Mouse (Mus musculus) right cerebral cortex, postnatal 14 days (tissue): Measurements from ENCODE around the gene Slain2.
"Not testable (repeated sequence)": the region's sequence is repeated elsewhere in the genome, so short reads cannot be mapped to it uniquely, and the experiment has no call there.

ENCODE experiments used
- DNase-seq: peaks from one replicate; pipeline ENCODE4 v3.0.0; 2022

Slain2 gene

GRCm38 (mm10) chr5:72901866-72902265 lies 12.2 kb upstream of the Slain2 start:
- no peak for DNase-seq

GRCm38 (mm10) chr5:72902312-72902711 lies 11.8 kb upstream of the Slain2 start:
- no peak for DNase-seq

GRCm38 (mm10) chr5:72902876-72903516 lies 11.1 kb upstream of the Slain2 start:
- no peak for DNase-seq

- no peak for DNase-seq
Measured at GRCm38 (mm10) chr5:72904903-72905790, 9.0 kb upstream of the Slain2 start.

GRCm38 (mm10) chr5:72907402-72907801 lies 6.7 kb upstream of the Slain2 start:
- DNase-seq: no peak

- no peak for DNase-seq
Measured at GRCm38 (mm10) chr5:72908324-72908936, 5.7 kb upstream of the Slain2 start.

GRCm38 (mm10) chr5:72909363-72909762 lies 4.7 kb upstream of the Slain2 start:
- DNase-seq: no peak

- no peak for DNase-seq
Measured at GRCm38 (mm10) chr5:72910373-72910772, 3.7 kb upstream of the Slain2 start.

- DNase-seq: no peak
Measured at GRCm38 (mm10) chr5:72911284-72911683, 2.8 kb upstream of the Slain2 start.

GRCm38 (mm10) chr5:72914633-72915561 lies 793 bp downstream of the Slain2 start:
- DNase-seq: peak; percentile 34

- no peak for DNase-seq
Measured at GRCm38 (mm10) chr5:72916048-72916447, 1.9 kb downstream of the Slain2 start.

GRCm38 (mm10) chr5:72916851-72917250 lies 2.7 kb downstream of the Slain2 start:
- DNase-seq: no peak

- DNase-seq: no peak
Measured at GRCm38 (mm10) chr5:72920416-72920815, 6.3 kb downstream of the Slain2 start.

GRCm38 (mm10) chr5:72921171-72921570 lies 7.1 kb downstream of the Slain2 start:
- DNase-seq: no peak

GRCm38 (mm10) chr5:72922796-72923195 lies 8.7 kb downstream of the Slain2 start:
- DNase-seq: no peak

GRCm38 (mm10) chr5:72927074-72927473 lies 13.0 kb downstream of the Slain2 start:
- no peak for DNase-seq

GRCm38 (mm10) chr5:72933026-72933675 lies 19.0 kb downstream of the Slain2 start:
- DNase-seq: no peak

GRCm38 (mm10) chr5:72938421-72938820 lies 24.3 kb downstream of the Slain2 start:
- not testable (repeated sequence) for DNase-seq

- DNase-seq: no peak
Measured at GRCm38 (mm10) chr5:72939311-72939710, 25.2 kb downstream of the Slain2 start.

GRCm38 (mm10) chr5:72940906-72941432 lies 26.9 kb downstream of the Slain2 start:
- DNase-seq: no peak

- no peak for DNase-seq
Measured at GRCm38 (mm10) chr5:72948136-72948535, 34.0 kb downstream of the Slain2 start.

- DNase-seq: no peak
Measured at GRCm38 (mm10) chr5:72950252-72950651, 36.1 kb downstream of the Slain2 start.
